ENCODE assay signal across 8 mouse cellular contexts in the genomic region with DNA sequence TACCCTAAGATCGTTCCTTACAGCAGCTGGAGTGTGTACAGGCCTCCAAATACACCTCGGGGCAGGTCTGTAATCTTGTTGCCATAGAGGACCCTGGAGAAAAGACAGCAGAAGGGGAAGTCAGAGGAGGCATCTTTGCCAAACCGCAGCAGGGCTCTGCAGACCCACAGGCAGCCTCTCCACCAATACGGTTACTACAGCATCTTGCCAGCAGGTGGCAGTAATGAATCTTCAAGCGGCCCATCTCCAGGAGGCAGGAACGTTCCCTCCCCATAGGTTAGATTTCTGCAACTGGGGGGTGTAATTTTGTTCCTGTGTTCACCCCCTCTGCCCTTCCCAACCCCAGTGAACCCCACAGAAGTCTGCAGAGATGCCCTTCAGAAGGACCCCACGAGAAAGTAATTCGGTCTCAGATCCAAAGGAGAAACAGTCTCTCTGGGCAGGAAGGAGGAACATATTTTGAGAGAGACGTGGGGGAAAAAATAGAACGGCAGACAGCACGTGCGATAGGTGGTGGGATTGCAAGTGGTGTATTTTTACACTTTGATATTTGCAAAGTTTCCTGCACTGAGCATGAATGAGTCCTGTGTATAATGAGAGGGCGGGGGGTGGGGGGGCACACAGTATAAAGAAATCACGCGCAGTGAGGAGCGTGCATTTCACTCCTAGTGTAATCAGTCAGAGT.
DNase-seq lines count a peak whose midpoint lies in the region; ATAC-seq and TF ChIP-seq lines count a peak whose summit lies in the region.

No protein-coding gene starts in this region.

- no peak for TF ChIP-seq EP300 in lung, postnatal 0 days (IDR thresholded peaks at IDR 0.05)

- no peak overlapping the region for H3K27ac ChIP-seq in lung, postnatal 0 days (ENCODE audit: low read length)

- H3K9ac ChIP-seq in lung, postnatal 0 days (replicated peaks; ENCODE audit: low read depth): no peak overlapping the region

- H3K4me3 ChIP-seq in lung, postnatal 0 days (ENCODE audit: low read depth, low read length): no peak overlapping the region

- no peaks in the 10 kb centered on the region for H3K36me3 ChIP-seq in lung, postnatal 0 days (ENCODE audit: insufficient read depth, low read length)

- ATAC-seq in lung, postnatal 0 days: no peak

- H3K4me2 ChIP-seq in lung, postnatal 0 days (replicated peaks; ENCODE audit: low read depth, low read length): no peak overlapping the region

- H3K27me3 ChIP-seq in lung, postnatal 0 days (replicated peaks; ENCODE audit: insufficient read depth, low read length): no peaks in the 10 kb centered on the region

- TF ChIP-seq CTCF in lung, postnatal 0 days (IDR thresholded peaks at IDR 0.05): peak; percentile 82

- DNase-seq in CD4-positive, CD25-positive, alpha-beta regulatory T cell, adult 2 months (ENCODE audit: low read depth, low spot score): peak; percentile 84
- DNase-seq in adrenal gland, adult 18-20 months (ENCODE audit: low spot score in 2 of 2): peak; percentile 66 to 67
- DNase-seq in embryo, embryonic 11 days: peak; percentile 85
- peak; percentile 58 to 69 for DNase-seq in gastrocnemius, postnatal 4 days (ENCODE audit: low spot score in 2 of 2)
- peak; percentile 54 to 85 for DNase-seq in kidney, postnatal 36 days
- DNase-seq in lung, postnatal 0 days (ENCODE audit: low spot score): peak; percentile 64
- peak; percentile 67 for DNase-seq in retina, postnatal 7 days (ENCODE audit: low read depth, low spot score)
- DNase-seq in urinary bladder, adult 2 months (ENCODE audit: low spot score): peak; percentile 33

- H3K4me1 ChIP-seq in lung, postnatal 0 days (ENCODE audit: insufficient read depth, low read depth, low read length): no peaks in the 10 kb centered on the region

- WGBS in lung, postnatal 0 days: 38% methylated on average over 16 of the region's 16 CpGs

- no peaks in the 10 kb centered on the region for H3K9me3 ChIP-seq in lung, postnatal 0 days (ENCODE audit: low read length)

Comparison
In these comparisons a context has a peak if more than half of its experiments do, and no peak if none do; other contexts are left out.
1. DNase-seq: peak in every context shown above with its lines; median percentile 85 in embryo, embryonic 11 days; 84 in CD4-positive, CD25-positive, alpha-beta regulatory T cell, adult 2 months; 70 in kidney, postnatal 36 days; 67 in retina, postnatal 7 days; 66 in adrenal gland, adult 18-20 months; 64 in lung, postnatal 0 days; 64 in gastrocnemius, postnatal 4 days; 33 in urinary bladder, adult 2 months.